Mouse (Mus musculus) lung, embryonic 15.5 days (tissue): ENCODE data around the gene Nbeal2. TPM values are rescaled to one million over a fixed set of nuclear protein-coding genes. Genes with fewer than 3 reads are reported as not detected.
A peak's percentile ranks its signal among the peaks of the same experiment; 100 is the strongest.

Source experiments
- ATAC-seq: fragments of 200-750 bp; cut with Nextera tagmentation; 2 replicates; pipeline ENCODE4 v1.8.0; 2017; ENCODE audit warnings: moderate number of reproducible peaks, borderline replicate concordance; ENCODE audit not compliant: low FRiP score, low TSS enrichment; ENCODE audit errors: extremely low read depth
- H3K27ac ChIP-seq: fragments of 300-500 bp; sonication (generic); 2 replicates; pipeline ENCODE4 v1.5.1; 2015; ENCODE audit warnings: moderate library complexity, mild to moderate bottlenecking, inconsistent platforms
- H3K27me3 ChIP-seq: fragments of 300-500 bp; sonication (generic); 2 replicates; pipeline ENCODE4 v1.6.1; 2015; ENCODE audit warnings: inconsistent platforms
- H3K36me3 ChIP-seq: fragments of 300-500 bp; sonication (generic); 2 replicates; pipeline ENCODE4 v1.6.1; 2015; ENCODE audit warnings: inconsistent platforms
- H3K4me1 ChIP-seq: fragments of 300-500 bp; sonication (generic); 2 replicates; pipeline ENCODE4 v1.6.1; 2015; ENCODE audit warnings: inconsistent platforms
- H3K4me2 ChIP-seq: fragments of 300-500 bp; sonication (generic); 2 replicates; pipeline ENCODE4 v1.6.1; 2015; ENCODE audit warnings: inconsistent platforms, mild to moderate bottlenecking, moderate library complexity
- H3K4me3 ChIP-seq: fragments of 300-500 bp; sonication (generic); 2 replicates; pipeline ENCODE4 v1.5.1; 2015; ENCODE audit warnings: mild to moderate bottlenecking, inconsistent platforms
- H3K9ac ChIP-seq: fragments of 300-500 bp; sonication (generic); 2 replicates; pipeline ENCODE4 v1.6.1; 2015; ENCODE audit warnings: inconsistent platforms
- H3K9me3 ChIP-seq: fragments of 300-500 bp; sonication (generic); 2 replicates; pipeline ENCODE4 v1.6.1; 2016; ENCODE audit warnings: inconsistent platforms
- WGBS: fragments of 180-500 bp; shearing (Covaris S2); methylation state at CpG from one replicate; pipeline ENCODE4 v1.1.7; 2015; 5-methylcytosine and 5-hydroxymethylcytosine counted together
- polyA plus RNA-seq: library from polyadenylated mRNA; unstranded; fragments of >200 nt; fragmentation: Nextera tagmentation; extraction: Ambion mirVana; gene quantifications from 2 replicates; pipeline ENCODE4 v1.2.1, GENCODE M21; 2015

Nbeal2 gene
- polyA plus RNA-seq, 1 experiment from 2014 or later: 4.2 TPM

DNA sequence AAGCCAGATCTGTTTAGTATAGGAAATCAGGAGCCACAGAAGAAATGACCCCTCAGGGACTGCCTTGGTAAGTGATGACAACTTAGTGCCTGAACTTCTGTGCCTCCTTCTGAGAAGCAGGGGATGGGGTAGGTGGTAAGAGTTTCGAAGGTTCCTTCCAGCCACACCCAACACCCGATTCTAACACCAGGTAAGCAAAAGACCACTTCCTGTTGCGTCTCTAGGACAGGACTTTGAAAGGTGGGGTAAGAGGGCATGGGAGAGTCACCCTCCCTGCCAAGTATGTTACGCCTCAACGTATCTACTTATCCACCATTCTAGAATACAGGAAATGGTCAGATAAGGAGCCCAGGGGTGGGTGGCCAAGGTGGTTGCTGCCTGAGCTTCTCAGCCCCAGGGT, 13.0 kb downstream of the Nbeal2 start:
- Histone ChIP-seq H3K27ac (no peak overlapping the region), H3K9ac (no peak overlapping the region), H3K9me3 (no peaks in the 10 kb centered on the region), H3K36me3 (no peaks in the 10 kb centered on the region), H3K4me2 (no peak overlapping the region), H3K27me3 (no peaks in the 10 kb centered on the region), H3K4me3 (no peak overlapping the region), H3K4me1 (no peaks in the 10 kb centered on the region)
- ATAC-seq: no peak
- WGBS: 78% methylated on average over 5 of the region's 5 CpGs

DNA sequence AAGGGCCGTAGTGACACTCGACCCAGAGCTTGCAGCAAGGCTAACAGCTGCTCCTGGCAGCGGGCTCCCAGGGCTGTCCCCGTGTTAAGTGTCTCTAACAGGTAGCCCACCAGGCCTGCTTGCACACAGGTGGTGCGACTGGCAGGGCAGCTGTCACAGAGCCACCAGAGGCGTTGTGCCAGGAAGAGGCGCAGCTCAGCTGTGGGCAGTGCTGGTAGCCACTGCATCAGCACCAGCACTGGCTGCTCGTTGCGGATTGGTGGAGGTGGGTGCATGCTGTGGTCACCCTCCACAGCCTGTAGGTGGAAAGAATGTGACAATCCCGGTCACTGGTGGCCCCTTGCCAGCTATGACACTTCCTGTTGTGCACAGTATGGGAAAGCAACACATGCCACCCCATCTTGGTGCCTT, 15.3 kb downstream of the Nbeal2 start:
- ATAC-seq: no peak
- Histone ChIP-seq H3K9ac (no peak overlapping the region), H3K4me1 (no peaks in the 10 kb centered on the region), H3K27ac (no peak overlapping the region), H3K4me2 (no peak overlapping the region), H3K27me3 (no peaks in the 10 kb centered on the region), H3K4me3 (no peak overlapping the region), H3K36me3 (no peaks in the 10 kb centered on the region), H3K9me3 (no peaks in the 10 kb centered on the region)
- WGBS: 73% methylated on average over 10 of the region's 10 CpGs

DNA sequence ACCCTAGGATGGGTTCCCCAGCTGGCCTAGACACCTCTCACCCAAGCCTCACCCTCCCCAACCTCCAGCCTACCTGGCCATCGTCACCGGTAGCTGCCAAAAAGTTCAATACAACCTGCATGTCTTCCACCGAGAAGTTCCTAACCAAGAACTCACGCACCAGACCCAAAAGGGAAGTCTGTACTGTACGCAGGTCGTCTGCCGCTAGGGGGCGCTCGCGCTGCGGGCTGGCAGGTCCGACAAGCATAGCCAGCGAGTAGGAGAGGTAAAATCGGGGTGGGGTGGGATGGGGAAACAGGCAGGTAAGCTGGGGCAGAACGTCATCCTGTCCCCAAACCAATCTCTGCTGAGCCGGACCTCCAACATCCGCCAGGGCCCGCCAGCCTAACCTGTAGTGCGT, 18.7 kb downstream of the Nbeal2 start:
- H3K27me3 ChIP-seq: peaks cover 22% of the 10 kb centered on the region
- no peaks in the 10 kb centered on the region for H3K4me1 ChIP-seq
- H3K36me3 ChIP-seq: 0 out of 2 replicates have a peak, but pooled peaks cover 3% of the 10 kb centered on the region
- H3K9me3 ChIP-seq: no peaks in the 10 kb centered on the region
- 8% methylated on average over 19 of the region's 19 CpGs for WGBS
- no peak overlapping the region for H3K27ac ChIP-seq
- H3K4me3 ChIP-seq: no peak overlapping the region
- H3K4me2 ChIP-seq: no peak overlapping the region
- H3K9ac ChIP-seq: no peak overlapping the region
- peak; percentile 49; the same call in 1 of the 2 replicates for ATAC-seq

DNA sequence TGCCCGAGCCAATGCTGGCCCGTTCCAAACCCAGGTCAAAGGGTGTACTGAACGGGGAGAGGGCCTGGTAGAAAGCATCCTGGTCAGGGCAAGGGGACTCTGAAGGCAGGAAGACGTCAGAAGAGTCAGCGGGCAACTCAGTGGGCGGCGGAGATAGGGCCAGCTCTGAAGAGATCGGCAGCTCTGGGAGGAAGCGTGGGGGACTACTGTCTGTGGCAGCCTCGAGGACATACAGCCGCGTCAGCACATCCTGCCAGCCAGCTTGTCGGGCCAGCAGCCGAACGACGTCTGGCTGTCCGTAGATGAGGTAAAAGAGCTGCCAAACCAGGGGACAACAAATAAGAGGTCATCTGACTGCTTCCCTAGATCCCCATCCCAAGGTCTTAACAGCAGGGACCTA, 20.1 kb downstream of the Nbeal2 start:
- ATAC-seq: no peak
- H3K27me3 ChIP-seq: peaks cover 22% of the 10 kb centered on the region
- 0 out of 2 replicates have a peak, but pooled peaks cover 3% of the 10 kb centered on the region for H3K36me3 ChIP-seq
- 64% methylated on average over 17 of the region's 17 CpGs for WGBS
- no peaks in the 10 kb centered on the region for H3K9me3 ChIP-seq
- no peaks in the 10 kb centered on the region for H3K4me1 ChIP-seq
- H3K4me2 ChIP-seq: no peak overlapping the region
- no peak overlapping the region for H3K9ac ChIP-seq
- H3K4me3 ChIP-seq: no peak overlapping the region
- H3K27ac ChIP-seq: no peak overlapping the region

DNA sequence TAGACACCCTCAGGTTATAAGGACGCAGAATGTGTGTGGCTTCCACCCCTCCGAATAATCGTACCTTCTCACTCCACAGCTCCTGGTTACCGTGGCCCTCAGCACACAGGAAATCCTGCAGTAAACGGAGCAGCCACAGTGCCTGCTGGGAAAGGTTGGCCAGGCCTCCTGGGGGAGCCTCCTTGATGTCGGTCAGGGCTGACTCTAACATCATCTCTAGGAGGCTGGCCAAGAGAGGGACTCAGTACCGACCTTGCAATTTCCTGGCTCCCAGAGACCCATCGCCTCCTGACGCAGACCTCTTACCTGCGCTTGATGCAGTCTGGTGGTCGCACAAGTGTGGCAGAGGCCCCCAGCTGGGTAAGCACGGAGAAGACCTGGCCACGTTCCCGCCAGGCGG, 21.3 kb downstream of the Nbeal2 start:
- Histone ChIP-seq H3K4me3 (no peak overlapping the region), H3K4me2 (no peak overlapping the region), H3K36me3 (0 out of 2 replicates have a peak, but pooled peaks cover 3% of the 10 kb centered on the region), H3K27ac (no peak overlapping the region), H3K4me1 (no peaks in the 10 kb centered on the region), H3K9me3 (no peaks in the 10 kb centered on the region), H3K9ac (no peak overlapping the region), H3K27me3 (peaks cover 22% of the 10 kb centered on the region)
- 73% methylated on average over 15 of the region's 15 CpGs for WGBS
- no peak for ATAC-seq

DNA sequence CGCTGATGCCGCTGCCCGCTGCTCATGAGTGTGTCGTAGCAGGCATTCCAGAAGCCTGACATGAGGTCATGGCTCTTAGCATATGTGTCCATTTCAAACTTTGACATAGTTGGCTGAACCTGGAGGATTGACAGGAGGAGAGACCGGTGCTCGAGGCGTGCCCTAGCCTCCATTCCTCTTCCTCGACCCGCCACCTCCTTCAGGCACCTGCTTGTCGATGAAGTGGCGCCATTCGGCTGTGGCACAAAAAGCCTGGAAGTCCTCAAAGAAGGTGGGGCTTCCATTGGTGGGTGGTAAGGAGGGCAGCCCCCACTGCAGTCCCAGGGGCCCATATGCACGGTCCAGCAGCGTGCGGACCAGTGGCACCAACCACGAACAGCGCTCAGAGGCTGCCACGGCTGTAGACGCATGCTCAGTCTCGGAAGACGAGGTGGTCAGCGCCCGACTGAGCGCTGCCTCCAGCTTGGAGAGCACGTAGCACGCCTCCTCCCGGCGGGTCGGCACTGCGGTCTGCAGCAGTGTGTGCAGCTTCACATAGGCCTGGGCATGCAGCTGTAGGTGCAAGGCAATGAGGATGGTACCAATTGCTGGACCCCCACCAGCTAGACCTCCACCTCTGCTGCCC, 22.2 kb downstream of the Nbeal2 start:
- 28% methylated on average over 30 of the region's 30 CpGs for WGBS
- Histone ChIP-seq H3K27ac (no peak overlapping the region), H3K4me3 (no peak overlapping the region), H3K4me1 (no peaks in the 10 kb centered on the region), H3K36me3 (0 out of 2 replicates have a peak, but pooled peaks cover 3% of the 10 kb centered on the region), H3K27me3 (peaks cover 22% of the 10 kb centered on the region), H3K9ac (no peak overlapping the region), H3K4me2 (peak overlapping the region; percentile 23; the same call in 1 of the 2 replicates), H3K9me3 (no peaks in the 10 kb centered on the region)
- no peak for ATAC-seq

DNA sequence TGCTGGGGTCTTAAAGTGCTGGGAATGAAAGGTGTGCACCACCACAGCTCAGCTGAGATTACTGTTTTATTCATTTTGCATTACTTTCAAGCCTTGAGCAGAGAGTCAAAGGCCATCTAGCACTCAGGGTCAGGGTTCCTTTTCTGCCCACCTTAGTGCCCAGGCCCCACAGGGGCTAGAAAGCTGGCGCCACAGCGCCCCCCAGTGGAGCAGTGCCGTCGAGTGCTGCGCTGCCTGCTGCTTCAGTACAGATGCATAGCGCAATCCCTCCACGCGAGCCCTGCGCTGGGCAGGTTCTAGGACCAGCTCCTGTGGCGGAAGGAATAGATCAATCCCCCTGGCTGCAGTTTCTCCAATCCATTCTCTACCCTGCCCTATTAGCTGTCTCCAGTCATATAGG, 22.8 kb downstream of the Nbeal2 start:
- Histone ChIP-seq H3K36me3 (0 out of 2 replicates have a peak, but pooled peaks cover 3% of the 10 kb centered on the region), H3K9me3 (no peaks in the 10 kb centered on the region), H3K27ac (no peak overlapping the region), H3K9ac (no peak overlapping the region), H3K27me3 (peaks cover 22% of the 10 kb centered on the region), H3K4me3 (no peak overlapping the region), H3K4me2 (no peak overlapping the region), H3K4me1 (no peaks in the 10 kb centered on the region)
- WGBS: 24% methylated on average over 10 of the region's 10 CpGs
- ATAC-seq: no peak

DNA sequence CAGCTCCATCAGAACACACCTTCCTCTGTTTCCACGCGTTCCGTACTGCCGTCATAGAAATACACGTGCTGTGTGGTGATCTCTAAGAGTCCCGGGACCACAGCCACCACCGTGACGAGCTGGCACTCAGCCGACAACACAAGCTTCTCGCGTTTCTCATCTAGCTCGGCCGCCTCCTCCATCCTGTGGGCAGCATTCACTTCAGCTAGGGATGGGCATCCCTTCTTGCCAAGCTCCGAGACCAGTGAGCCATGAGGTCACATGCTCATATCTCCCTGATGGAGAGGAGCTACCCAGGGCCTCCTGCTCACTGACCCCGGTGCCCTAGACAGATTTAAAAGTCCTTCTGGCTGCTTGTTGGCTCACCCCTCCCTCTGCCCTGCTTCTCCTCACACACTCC, 23.8 kb downstream of the Nbeal2 start:
- Histone ChIP-seq H3K4me1 (peaks cover 5% of the 10 kb centered on the region), H3K9me3 (no peaks in the 10 kb centered on the region), H3K27ac (no peak overlapping the region), H3K27me3 (peaks cover 22% of the 10 kb centered on the region), H3K4me2 (no peak overlapping the region), H3K4me3 (no peak overlapping the region), H3K36me3 (0 out of 2 replicates have a peak, but pooled peaks cover 3% of the 10 kb centered on the region), H3K9ac (no peak overlapping the region)
- ATAC-seq: no peak
- 76% methylated on average over 15 of the region's 15 CpGs for WGBS

DNA sequence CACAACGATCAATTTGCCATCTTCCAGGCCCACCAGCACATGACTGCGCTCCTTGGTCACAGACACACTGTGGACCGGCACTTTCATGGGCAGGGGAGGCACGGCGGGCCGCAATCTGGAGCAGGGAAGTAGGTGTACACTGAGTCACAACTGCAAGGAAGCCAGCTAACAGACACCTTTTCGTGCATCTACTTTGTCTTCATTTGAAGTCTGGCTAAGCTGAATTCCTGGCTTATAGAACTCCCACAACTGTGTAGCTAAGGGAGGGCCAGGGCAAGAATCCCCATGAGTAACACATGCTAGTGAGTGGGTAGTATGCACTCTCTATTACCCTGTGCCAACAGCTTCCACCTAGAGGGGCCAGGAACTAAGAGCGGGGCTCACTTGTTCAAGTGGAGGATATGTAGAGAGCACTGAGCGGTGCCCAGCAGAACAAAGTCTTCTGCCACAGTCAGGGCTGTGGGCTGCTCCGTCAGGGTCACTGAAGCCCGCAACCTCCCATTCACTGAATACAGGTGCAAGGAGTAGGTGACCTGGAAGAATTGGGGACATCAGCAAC, 28.5 kb downstream of the Nbeal2 start:
- Histone ChIP-seq H3K9me3 (no peaks in the 10 kb centered on the region), H3K27me3 (no peaks in the 10 kb centered on the region), H3K27ac (peak overlapping the region; percentile 87), H3K9ac (peak overlapping the region; percentile 58), H3K4me1 (peaks cover 18% of the 10 kb centered on the region), H3K4me2 (peak overlapping the region; percentile 90), H3K4me3 (peak overlapping the region; percentile 56), H3K36me3 (peaks cover 11% of the 10 kb centered on the region)
- no peak for ATAC-seq
- 66% methylated on average over 11 of the region's 11 CpGs for WGBS

DNA sequence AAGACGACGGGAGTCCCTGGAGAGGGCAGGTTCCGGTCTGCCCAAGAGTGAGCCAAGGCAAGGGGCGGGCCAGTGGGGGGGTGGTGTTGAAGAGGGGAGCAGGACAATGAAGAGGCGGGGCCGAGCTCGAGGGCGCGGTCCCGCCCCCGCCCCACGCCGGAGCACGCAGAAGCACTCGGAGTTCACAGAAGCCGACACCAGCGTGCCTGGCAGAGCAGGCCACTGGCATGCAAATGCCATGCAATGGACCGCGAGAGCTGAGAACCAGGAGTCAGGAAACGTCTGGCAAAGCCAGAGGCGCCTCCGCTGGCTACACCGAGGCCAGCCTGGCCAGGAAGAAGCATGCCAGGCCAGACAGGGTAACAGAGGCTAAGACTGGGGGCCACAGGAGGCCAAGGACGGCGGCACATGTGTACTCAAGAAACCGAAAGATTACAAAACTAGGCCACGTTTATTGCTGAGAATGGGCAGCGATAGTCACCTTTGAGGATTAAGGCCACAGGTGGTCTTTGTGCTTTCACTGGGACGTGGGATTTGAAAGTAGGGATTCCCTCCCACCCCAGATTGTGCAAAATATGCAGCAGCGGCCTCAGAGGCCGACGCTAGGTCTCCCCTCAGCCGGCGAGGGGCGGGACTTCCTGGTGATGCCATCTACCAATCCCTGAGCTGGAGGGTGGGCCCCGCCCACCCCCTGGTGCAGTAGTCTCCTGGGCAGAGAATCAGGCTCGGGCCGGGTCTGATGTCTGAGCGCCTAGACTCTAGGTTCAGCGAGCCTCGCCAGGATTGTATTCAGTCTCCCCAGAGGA, 29.4 kb downstream of the Nbeal2 start, which contains the start of gene Nradd:
TSS of gene Nradd (minus strand) at position 92 of the 806 bp plus-strand sequence.
- WGBS: 3% methylated on average over 41 of the region's 41 CpGs
- H3K36me3 ChIP-seq: peaks cover 18% of the 10 kb centered on the region

DNA sequence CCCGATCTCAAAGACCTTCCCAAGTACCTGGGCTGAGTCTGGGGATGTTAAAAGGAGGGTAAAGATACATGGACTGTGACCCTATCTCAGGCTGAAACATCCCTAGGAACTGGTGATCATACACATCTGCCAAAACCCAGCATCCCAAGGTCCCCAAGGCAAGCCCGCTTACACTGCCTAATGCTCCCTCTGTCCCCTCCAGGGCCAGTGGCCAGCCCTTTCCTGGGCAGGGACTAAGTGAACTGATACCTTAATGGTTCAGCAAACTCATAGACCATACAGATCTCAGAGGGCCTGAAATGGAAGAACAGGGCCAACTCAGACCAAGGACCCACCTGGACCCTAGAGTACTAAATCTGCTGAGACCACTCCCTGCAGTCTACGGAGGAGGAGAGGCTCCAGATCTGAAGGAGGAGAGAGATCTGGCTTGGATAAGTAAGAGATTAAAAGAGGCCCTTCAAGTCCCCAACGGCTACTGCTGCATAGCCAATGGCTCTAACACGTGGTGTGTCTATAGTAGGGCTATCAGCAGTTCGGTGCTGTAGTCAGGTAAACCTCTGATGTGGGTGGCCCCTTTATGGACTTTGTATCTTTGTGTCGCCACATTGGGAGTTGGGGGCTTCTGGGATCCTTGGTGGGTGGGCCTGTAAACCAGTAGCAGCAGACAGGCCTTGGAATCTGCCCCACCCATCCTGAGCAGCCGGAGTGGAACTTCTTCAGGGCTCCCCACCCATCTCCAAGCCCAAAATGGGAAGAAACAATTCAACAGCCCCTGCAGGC, 30.4 kb downstream of the Nbeal2 start:
- peak overlapping the region; percentile 58 for H3K9ac ChIP-seq
- no peaks in the 10 kb centered on the region for H3K9me3 ChIP-seq
- H3K4me1 ChIP-seq: peaks cover 18% of the 10 kb centered on the region
- peaks cover 28% of the 10 kb centered on the region for H3K36me3 ChIP-seq
- no peaks in the 10 kb centered on the region for H3K27me3 ChIP-seq
- 31% methylated on average over 8 of the region's 8 CpGs for WGBS
- H3K27ac ChIP-seq: peak overlapping the region; percentile 87
- peak overlapping the region; percentile 90 for H3K4me2 ChIP-seq
- no peak for ATAC-seq
- H3K4me3 ChIP-seq: peak overlapping the region; percentile 56

More for the DNA sequence above, 29.4 kb downstream of the Nbeal2 start, which contains the start of gene Nradd:
- Histone ChIP-seq H3K9ac (peak within 1 kb of the TSS; percentile 58), H3K4me1 (peaks cover 18% of the 10 kb centered on the region), H3K27ac (peak within 1 kb of the TSS; percentile 87), H3K4me2 (peak within 1 kb of the TSS; percentile 90), H3K27me3 (no peaks in the 10 kb centered on the region), H3K9me3 (no peaks in the 10 kb centered on the region), H3K4me3 (peak within 1 kb of the TSS; percentile 56)
- peak; percentile 94 for ATAC-seq
